Mouse (Mus musculus): ENCODE measurements around the gene Hspa8. TPM values are rescaled to one million over a fixed set of nuclear protein-coding genes. Genes with fewer than 3 reads are reported as not detected.
"Not testable (repeated sequence)": the region's sequence is repeated elsewhere in the genome, so short reads cannot be mapped to it uniquely, and the experiment has no call there.

Hspa8 gene
- polyA plus RNA-seq, 1 experiment from 2014 or later: 991 TPM

GRCm38 (mm10) chr9:40798247-40798960, 2.4 kb upstream of the Hspa8 start:
- Histone ChIP-seq H3K4me2 (replicated peaks; ENCODE audit: low read depth) (no peak overlapping the region), H3K9ac (ENCODE audit: low read length) (no peak overlapping the region), H3K4me1 (replicated peaks; ENCODE audit: control insufficient read depth, insufficient read depth) (peaks cover 3% of the 10 kb centered on the region; the same call in 1 of the 2 replicates), H3K27ac (replicated peaks) (peak overlapping the region; percentile 99; the same call in 1 of the 2 replicates), H3K36me3 (ENCODE audit: control insufficient read depth, insufficient read depth, low read length) (no peaks in the 10 kb centered on the region), H3K9me3 (ENCODE audit: control insufficient read depth, low read length) (no peaks in the 10 kb centered on the region), H3K4me3 (ENCODE audit: low read depth, low read length) (no peak overlapping the region), H3K27me3 (ENCODE audit: control insufficient read depth, insufficient read depth, low read length) (no peaks in the 10 kb centered on the region)
- DNase-seq (ENCODE audit: low spot score) (no peak), ATAC-seq (ENCODE audit: low FRiP score, low TSS enrichment) (no peak)
- no peak for TF ChIP-seq CTCF (IDR thresholded peaks at IDR 0.05; ENCODE audit: low read depth)
- no peak for TF ChIP-seq EP300 (optimal IDR thresholded peaks at IDR 0.05)
- 67% methylated on average over 9 of the region's 9 CpGs for WGBS

DNA sequence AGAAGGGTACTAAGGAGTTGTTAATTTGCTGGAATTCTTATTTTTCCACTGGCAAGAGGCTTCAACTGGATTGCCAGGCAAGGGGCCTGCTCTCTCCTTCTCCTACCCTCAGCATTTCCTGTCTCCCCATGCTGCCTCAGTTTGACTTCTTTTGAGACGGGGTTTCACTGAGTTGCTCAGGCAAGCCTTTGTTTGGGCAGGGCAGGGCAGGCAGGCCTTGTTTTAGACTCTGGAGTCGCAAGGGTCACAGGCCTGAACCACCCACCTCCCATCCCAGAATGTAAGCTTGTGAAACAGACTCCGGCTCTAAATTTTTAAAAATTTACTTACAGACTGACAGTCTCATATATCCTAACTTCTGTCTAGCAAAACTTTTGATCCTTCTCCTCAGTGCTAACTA, 1.7 kb upstream of the Hspa8 start:
- DNase-seq (ENCODE audit: low spot score): peak; percentile 29
- H3K36me3 ChIP-seq (ENCODE audit: control insufficient read depth, insufficient read depth, low read length): peaks cover 2% of the 10 kb centered on the region; the same call in 1 of the 2 replicates

DNA sequence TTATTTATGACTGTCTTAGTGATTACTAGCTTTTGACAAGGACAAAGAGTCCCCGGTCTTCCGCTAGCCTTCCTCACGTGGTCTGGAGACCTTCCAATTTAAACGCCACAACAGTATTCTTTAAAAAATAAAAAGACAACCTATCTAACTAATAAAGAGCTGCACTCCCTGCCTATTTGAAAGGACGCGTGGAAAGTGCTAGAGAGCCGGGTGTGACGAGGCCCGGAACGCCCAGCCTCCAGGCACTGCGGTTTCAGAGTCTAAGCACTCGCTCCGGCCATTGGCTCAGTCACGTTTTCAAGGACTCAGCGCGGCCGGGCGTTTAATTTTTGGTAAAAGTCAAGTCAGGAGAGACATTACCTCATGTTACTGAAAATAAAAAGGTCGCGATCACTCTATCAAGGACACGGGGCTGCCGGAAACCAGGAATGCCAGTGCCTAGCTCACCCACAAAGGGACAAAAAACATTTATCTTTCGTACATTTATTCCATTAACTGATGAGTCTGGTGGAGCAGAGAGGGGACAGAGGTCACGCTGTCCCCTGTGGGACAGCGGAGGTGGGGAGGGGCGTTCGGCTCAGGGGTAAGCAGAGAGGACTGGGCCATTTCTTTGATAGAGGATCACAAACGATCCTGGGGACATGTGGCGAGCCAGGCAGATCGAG, 815 bp upstream of the Hspa8 start:
- Histone ChIP-seq H3K36me3 (ENCODE audit: control insufficient read depth, insufficient read depth, low read length) (peaks cover 5% of the 10 kb centered on the region; the same call in 1 of the 2 replicates), H3K27me3 (ENCODE audit: control insufficient read depth, insufficient read depth, low read length) (no peaks in the 10 kb centered on the region), H3K4me3 (ENCODE audit: low read depth, low read length) (peak overlapping the region; percentile 52), H3K27ac (replicated peaks) (peak overlapping the region; percentile 99), H3K9ac (ENCODE audit: low read length) (peak overlapping the region; percentile 88), H3K4me2 (replicated peaks; ENCODE audit: low read depth) (peak overlapping the region; percentile 83), H3K4me1 (replicated peaks; ENCODE audit: control insufficient read depth, insufficient read depth) (peaks cover 3% of the 10 kb centered on the region; the same call in 1 of the 2 replicates), H3K9me3 (ENCODE audit: control insufficient read depth, low read length) (no peaks in the 10 kb centered on the region)
- TF ChIP-seq EP300 (optimal IDR thresholded peaks at IDR 0.05): peak; percentile 68
- TF ChIP-seq CTCF (IDR thresholded peaks at IDR 0.05; ENCODE audit: low read depth): no peak
- ATAC-seq (ENCODE audit: low FRiP score, low TSS enrichment): peak; percentile 16
- peak; percentile 84 for DNase-seq (ENCODE audit: low spot score)
- 1% methylated on average over 30 of the region's 30 CpGs for WGBS

More for the DNA sequence above, 1.7 kb upstream of the Hspa8 start:
- no peak overlapping the region for H3K4me2 ChIP-seq (replicated peaks; ENCODE audit: low read depth)
- H3K9ac ChIP-seq (ENCODE audit: low read length): no peak overlapping the region
- no peak for TF ChIP-seq CTCF (IDR thresholded peaks at IDR 0.05; ENCODE audit: low read depth)
- TF ChIP-seq EP300 (optimal IDR thresholded peaks at IDR 0.05): no peak
- WGBS: 29% methylated on average over 3 of the region's 3 CpGs
- H3K27me3 ChIP-seq (ENCODE audit: control insufficient read depth, insufficient read depth, low read length): no peaks in the 10 kb centered on the region
- H3K4me1 ChIP-seq (replicated peaks; ENCODE audit: control insufficient read depth, insufficient read depth): peaks cover 3% of the 10 kb centered on the region; the same call in 1 of the 2 replicates
- H3K4me3 ChIP-seq (ENCODE audit: low read depth, low read length): no peak overlapping the region
- no peaks in the 10 kb centered on the region for H3K9me3 ChIP-seq (ENCODE audit: control insufficient read depth, low read length)
- peak overlapping the region; percentile 99 for H3K27ac ChIP-seq (replicated peaks)
- ATAC-seq (ENCODE audit: low FRiP score, low TSS enrichment): no peak

DNA sequence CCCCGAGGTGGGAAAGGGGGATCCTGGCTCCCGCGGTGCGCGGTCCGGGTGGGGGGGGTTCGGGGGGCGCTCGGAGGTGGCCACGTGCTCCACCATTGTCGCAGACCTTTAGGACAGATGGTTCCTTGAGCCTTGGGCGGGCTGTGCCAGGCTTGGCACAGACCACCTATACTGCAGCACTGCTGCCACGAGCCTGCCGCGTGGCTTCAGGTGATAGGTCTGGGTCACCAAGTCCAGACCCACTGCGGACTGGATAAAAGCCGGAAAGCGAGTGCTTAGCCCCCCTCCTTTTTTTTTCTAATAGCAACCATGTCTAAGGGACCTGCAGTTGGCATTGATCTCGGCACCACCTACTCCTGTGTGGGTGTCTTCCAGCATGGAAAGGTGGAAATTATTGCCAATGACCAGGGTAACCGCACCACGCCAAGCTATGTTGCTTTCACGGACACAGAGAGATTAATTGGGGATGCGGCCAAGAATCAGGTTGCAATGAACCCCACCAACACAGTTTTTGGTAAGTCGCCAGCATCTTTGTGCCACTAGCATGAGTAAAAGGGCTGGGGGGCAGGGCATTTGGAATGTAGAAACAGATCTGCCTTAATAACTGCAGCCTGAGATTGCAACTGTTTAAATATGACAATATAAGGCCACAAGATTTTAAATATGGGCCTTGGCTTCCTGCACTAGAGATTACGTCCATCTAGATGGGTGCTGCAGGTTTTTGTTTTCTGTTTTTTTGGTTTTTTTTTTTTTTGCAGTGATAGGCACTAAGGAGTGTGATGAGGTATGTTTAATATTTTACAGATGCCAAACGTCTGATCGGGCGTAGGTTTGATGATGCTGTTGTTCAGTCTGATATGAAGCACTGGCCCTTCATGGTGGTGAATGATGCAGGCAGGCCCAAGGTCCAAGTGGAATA, 1.1 kb downstream of the Hspa8 start:
- H3K27ac ChIP-seq (replicated peaks): peak overlapping the region; percentile 89
- WGBS: 2% methylated on average over 28 of the region's 28 CpGs
- peak overlapping the region; percentile 84 for H3K9ac ChIP-seq (ENCODE audit: low read length)
- DNase-seq (ENCODE audit: low spot score) (peak; percentile 48), ATAC-seq (ENCODE audit: low FRiP score, low TSS enrichment) (peak; percentile 1; the same call in 1 of the 2 replicates)
- not testable (repeated sequence) for H3K27me3 ChIP-seq (ENCODE audit: control insufficient read depth, insufficient read depth, low read length); H3K9me3 ChIP-seq (ENCODE audit: control insufficient read depth, low read length); H3K4me1 ChIP-seq (replicated peaks; ENCODE audit: control insufficient read depth, insufficient read depth); H3K36me3 ChIP-seq (ENCODE audit: control insufficient read depth, insufficient read depth, low read length)
- H3K4me3 ChIP-seq (ENCODE audit: low read depth, low read length): peak overlapping the region; percentile 75
- peak overlapping the region; percentile 59 for H3K4me2 ChIP-seq (replicated peaks; ENCODE audit: low read depth)

GRCm38 (mm10) chr9:40802533-40802875, 1.7 kb downstream of the Hspa8 start:
- not testable (repeated sequence) for DNase-seq (ENCODE audit: low spot score); H3K4me1 ChIP-seq (replicated peaks; ENCODE audit: control insufficient read depth, insufficient read depth); H3K36me3 ChIP-seq (ENCODE audit: control insufficient read depth, insufficient read depth, low read length); H3K9me3 ChIP-seq (ENCODE audit: control insufficient read depth, low read length); H3K27me3 ChIP-seq (ENCODE audit: control insufficient read depth, insufficient read depth, low read length); H3K27ac ChIP-seq (replicated peaks); ATAC-seq (ENCODE audit: low FRiP score, low TSS enrichment)
- H3K9ac ChIP-seq (ENCODE audit: low read length): peak overlapping the region; percentile 23; the same call in 1 of the 2 replicates
- 3% methylated on average over 8 of the region's 8 CpGs for WGBS
- H3K4me3 ChIP-seq (ENCODE audit: low read depth, low read length): peak overlapping the region; percentile 75
- peak overlapping the region; percentile 59 for H3K4me2 ChIP-seq (replicated peaks; ENCODE audit: low read depth)

DNA sequence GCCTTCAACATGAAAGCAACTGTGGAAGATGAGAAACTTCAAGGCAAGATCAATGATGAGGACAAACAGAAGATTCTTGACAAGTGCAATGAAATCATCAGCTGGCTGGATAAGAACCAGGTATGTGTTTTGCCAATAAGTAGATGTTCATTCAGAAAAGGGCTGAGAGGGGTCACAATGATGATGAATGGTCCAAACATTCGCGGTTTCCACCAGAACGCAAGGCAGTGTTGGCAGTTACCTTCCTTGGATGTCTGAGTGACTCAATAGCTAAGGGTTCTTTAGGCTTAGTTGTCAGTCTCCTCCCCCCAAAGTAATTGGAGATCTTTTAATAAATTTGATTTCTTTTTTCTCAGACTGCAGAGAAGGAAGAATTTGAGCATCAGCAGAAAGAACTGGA, 3.8 kb downstream of the Hspa8 start:
- not testable (repeated sequence) for H3K9ac ChIP-seq (ENCODE audit: low read length); ATAC-seq (ENCODE audit: low FRiP score, low TSS enrichment); H3K36me3 ChIP-seq (ENCODE audit: control insufficient read depth, insufficient read depth, low read length); H3K4me2 ChIP-seq (replicated peaks; ENCODE audit: low read depth); H3K9me3 ChIP-seq (ENCODE audit: control insufficient read depth, low read length); H3K4me3 ChIP-seq (ENCODE audit: low read depth, low read length); DNase-seq (ENCODE audit: low spot score); H3K27me3 ChIP-seq (ENCODE audit: control insufficient read depth, insufficient read depth, low read length); H3K4me1 ChIP-seq (replicated peaks; ENCODE audit: control insufficient read depth, insufficient read depth); H3K27ac ChIP-seq (replicated peaks)
- 13% methylated on average over 3 of the region's 3 CpGs for WGBS

All from stomach, postnatal 0 days (tissue).